Mouse (Mus musculus): ENCODE measurements around the gene Nfe2l1. TPM values are rescaled to one million over a fixed set of nuclear protein-coding genes. Genes with fewer than 3 reads are reported as not detected.
"Not testable (repeated sequence)": the region's sequence is repeated elsewhere in the genome, so short reads cannot be mapped to it uniquely, and the experiment has no call there.

Gene Nfe2l1
- polyA plus RNA-seq, 1 experiment from 2014 or later, result 85.8 TPM

DNA sequence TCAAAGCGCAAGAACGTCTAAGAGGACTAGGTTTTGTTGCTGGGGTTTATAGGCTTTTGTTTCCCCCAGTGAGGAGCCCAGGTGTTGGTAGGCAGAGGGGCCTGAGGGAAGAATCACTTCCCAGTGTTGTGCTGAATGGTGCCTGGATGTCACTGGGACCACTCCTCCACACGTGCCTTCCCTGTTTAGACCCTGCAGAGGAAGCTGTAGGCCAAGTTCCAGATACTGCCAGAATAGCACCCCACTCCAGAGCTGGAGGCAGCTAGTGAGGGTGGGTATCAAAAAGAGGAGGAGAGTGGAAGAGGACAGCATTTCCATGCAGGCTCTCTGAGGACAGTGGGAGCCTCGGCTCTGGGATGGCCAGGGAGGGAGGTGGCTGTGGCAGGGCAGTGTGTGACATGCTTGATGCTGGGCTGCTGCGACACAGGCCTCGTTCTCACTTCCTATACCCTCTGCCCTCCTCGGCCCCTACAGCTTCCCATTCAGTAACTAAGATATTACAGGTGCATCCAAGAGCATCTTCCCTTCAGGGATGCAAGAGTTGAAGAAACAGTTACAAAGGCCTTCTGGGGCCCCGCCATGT lies 11.5 kb downstream of the Nfe2l1 start:
- H3K27ac ChIP-seq (ENCODE audit: poor library complexity, severe bottlenecking), result no peak overlapping the region
- H3K9me3 ChIP-seq (replicated peaks), result no peaks in the 10 kb centered on the region
- no peaks in the 10 kb centered on the region for H3K27me3 ChIP-seq (replicated peaks)
- H3K4me2 ChIP-seq, result no peak overlapping the region
- WGBS, result 77% methylated on average over 8 of the region's 8 CpGs
- ATAC-seq (ENCODE audit: insufficient number of reproducible peaks, low FRiP score), result no peak
- H3K9ac ChIP-seq, result no peak overlapping the region
- peaks cover 11% of the 10 kb centered on the region for H3K4me1 ChIP-seq (replicated peaks)
- H3K4me3 ChIP-seq, result no peak overlapping the region
- H3K36me3 ChIP-seq, result peaks cover 90% of the 10 kb centered on the region

DNA sequence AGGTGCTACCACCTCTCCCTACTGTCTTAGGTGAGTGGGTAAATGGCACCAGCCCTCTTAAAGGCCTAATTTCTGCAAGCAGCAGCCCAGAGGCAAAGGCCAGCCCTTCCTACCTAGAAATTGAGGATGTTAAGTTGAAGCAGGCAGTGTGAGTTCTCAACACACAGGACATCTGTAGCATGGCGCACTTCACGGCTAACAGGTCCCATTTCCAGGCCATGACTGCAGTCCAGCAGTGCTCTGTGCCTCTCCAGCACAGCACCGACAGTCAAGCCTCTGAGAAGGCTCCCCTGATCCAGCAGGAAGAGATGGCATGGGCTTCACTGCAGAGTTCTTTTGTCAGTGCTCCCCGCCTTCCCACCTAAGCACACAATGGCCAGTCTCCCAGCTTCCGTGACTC lies 12.8 kb downstream of the Nfe2l1 start:
- no peaks in the 10 kb centered on the region for H3K9me3 ChIP-seq (replicated peaks)
- H3K27me3 ChIP-seq (replicated peaks), result no peaks in the 10 kb centered on the region
- H3K4me2 ChIP-seq, result no peak overlapping the region
- H3K4me3 ChIP-seq, result no peak overlapping the region
- H3K9ac ChIP-seq, result no peak overlapping the region
- 97% methylated on average over 5 of the region's 5 CpGs for WGBS
- no peak overlapping the region for H3K27ac ChIP-seq (ENCODE audit: poor library complexity, severe bottlenecking)
- ATAC-seq (ENCODE audit: insufficient number of reproducible peaks, low FRiP score), result no peak
- H3K4me1 ChIP-seq (replicated peaks), result no peaks in the 10 kb centered on the region; the same call in 1 of the 2 replicates
- peaks cover 91% of the 10 kb centered on the region for H3K36me3 ChIP-seq

DNA sequence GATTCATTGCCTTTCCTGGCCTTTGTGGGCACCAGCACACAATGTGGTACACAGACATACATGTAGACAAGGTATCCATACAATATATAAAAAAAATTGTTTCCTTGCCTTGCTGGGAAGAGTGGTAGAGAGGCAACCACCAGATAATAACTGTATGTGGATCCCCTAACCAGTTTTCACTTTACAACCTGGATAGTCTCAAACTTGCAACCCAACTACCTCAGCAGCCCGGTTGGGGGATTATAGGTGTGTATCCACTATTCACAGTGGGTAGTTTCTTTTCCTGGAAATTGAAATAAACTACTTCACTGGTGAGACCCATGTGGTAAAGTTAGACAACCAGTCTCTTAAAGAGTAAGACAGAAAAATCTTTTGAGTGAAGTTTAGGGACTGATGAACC lies 13.3 kb downstream of the Nfe2l1 start:
- peaks cover 91% of the 10 kb centered on the region for H3K36me3 ChIP-seq
- no peaks in the 10 kb centered on the region for H3K4me1 ChIP-seq (replicated peaks)
- no peak overlapping the region for H3K27ac ChIP-seq (ENCODE audit: poor library complexity, severe bottlenecking)
- no peak overlapping the region for H3K9ac ChIP-seq
- WGBS, result 95% methylated on average over 1 of the region's 1 CpGs
- H3K27me3 ChIP-seq (replicated peaks), result no peaks in the 10 kb centered on the region
- H3K4me3 ChIP-seq, result no peak overlapping the region
- no peaks in the 10 kb centered on the region for H3K9me3 ChIP-seq (replicated peaks)
- no peak for ATAC-seq (ENCODE audit: insufficient number of reproducible peaks, low FRiP score)
- H3K4me2 ChIP-seq, result no peak overlapping the region

DNA sequence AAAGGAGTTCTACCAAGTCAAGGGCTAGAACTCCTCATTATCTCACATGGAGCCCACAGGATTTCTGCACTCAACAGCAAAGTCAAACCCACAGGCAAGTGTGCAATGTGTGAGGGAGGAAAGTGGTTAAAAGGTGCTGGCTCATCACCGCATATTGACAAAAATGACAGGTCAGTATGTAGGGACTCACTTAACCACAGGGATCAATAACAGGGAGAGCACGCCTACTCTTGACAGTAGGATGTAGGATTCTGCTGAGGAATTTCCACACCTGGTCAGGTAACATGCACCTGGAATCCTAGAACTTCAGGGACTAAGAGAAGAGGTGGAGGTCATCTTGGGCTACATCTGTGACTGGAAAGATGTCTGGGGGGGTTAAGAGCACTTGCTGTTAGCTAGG lies 13.9 kb downstream of the Nfe2l1 start:
- Histone ChIP-seq H3K27ac (ENCODE audit: poor library complexity, severe bottlenecking) (no peak overlapping the region), H3K27me3 (replicated peaks) (no peaks in the 10 kb centered on the region), H3K9me3 (replicated peaks) (no peaks in the 10 kb centered on the region), H3K9ac (no peak overlapping the region), H3K4me2 (no peak overlapping the region), H3K36me3 (peaks cover 91% of the 10 kb centered on the region), H3K4me3 (no peak overlapping the region), H3K4me1 (replicated peaks) (no peaks in the 10 kb centered on the region)
- 96% methylated on average over 2 of the region's 2 CpGs for WGBS
- ATAC-seq (ENCODE audit: insufficient number of reproducible peaks, low FRiP score), result no peak

DNA sequence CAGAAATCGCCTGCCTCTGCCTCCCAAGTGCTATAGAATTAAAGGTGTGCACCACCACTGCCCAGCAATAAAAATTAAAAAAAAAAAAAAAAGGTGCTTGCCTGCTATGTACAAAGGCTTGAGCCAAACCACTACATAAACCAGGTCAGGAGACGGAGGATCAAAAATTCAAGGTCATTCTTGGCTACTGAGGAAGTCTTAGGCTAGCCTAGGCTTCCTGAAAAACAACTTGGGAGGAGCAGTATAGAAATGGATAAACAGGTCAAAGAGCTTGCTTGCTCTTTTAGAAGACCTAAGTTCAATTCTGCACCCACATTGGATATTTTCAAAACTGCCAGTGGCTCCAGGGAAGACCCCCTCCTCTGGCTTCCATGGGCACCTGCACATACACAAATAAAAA lies 15.3 kb downstream of the Nfe2l1 start:
- Histone ChIP-seq H3K9ac (no peak overlapping the region), H3K36me3 (peaks cover 91% of the 10 kb centered on the region), H3K4me2 (no peak overlapping the region), H3K9me3 (replicated peaks) (no peaks in the 10 kb centered on the region), H3K4me1 (replicated peaks) (no peaks in the 10 kb centered on the region), H3K27ac (ENCODE audit: poor library complexity, severe bottlenecking) (no peak overlapping the region), H3K4me3 (no peak overlapping the region), H3K27me3 (replicated peaks) (no peaks in the 10 kb centered on the region)
- ATAC-seq (ENCODE audit: insufficient number of reproducible peaks, low FRiP score), result no peak
- 86% methylated on average over 2 of the region's 2 CpGs for WGBS

DNA sequence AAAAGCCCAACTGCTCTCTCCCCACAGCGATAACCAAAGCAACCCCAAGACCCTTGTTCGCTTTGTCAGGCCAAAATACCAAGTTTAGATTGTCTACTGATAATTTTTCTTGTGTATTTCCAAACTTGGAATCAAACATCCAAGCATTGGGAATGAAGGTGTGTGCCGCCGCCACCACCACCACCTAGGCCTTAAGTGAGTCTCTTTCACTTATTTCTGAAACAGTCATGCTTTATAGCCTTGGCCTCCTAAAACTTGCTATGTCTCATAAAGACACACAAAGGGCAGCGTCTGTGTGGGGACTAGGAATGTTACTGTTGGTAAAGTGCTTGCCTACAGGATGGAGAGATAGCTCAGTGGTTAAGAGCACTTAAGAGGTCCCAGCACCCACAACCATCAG lies 15.8 kb downstream of the Nfe2l1 start:
- Histone ChIP-seq H3K4me1 (replicated peaks) (no peaks in the 10 kb centered on the region), H3K4me2 (no peak overlapping the region), H3K27me3 (replicated peaks) (no peaks in the 10 kb centered on the region), H3K9me3 (replicated peaks) (no peaks in the 10 kb centered on the region), H3K4me3 (no peak overlapping the region), H3K9ac (no peak overlapping the region), H3K36me3 (peaks cover 91% of the 10 kb centered on the region), H3K27ac (ENCODE audit: poor library complexity, severe bottlenecking) (no peak overlapping the region)
- WGBS, result 82% methylated on average over 5 of the region's 5 CpGs
- ATAC-seq (ENCODE audit: insufficient number of reproducible peaks, low FRiP score), result no peak

DNA sequence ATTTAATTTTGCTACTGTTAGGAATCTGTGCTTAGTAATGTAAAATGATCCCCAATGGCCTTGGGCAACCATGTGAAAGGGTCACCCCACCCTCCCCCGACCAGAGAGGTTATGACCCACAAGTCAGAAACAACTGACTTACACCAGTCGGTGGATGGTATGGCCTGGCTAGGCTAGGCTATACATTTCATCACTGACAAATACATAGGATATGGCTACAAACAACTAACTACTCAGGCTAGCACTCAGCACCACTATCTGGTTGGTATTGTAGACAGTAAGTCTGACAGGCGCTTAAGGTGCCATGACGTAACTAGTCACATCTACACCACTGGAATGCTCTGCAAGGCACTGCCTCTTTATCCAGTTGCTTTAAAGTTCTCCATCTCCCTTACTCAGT lies 16.3 kb downstream of the Nfe2l1 start:
- WGBS, result 83% methylated on average over 4 of the region's 4 CpGs
- Histone ChIP-seq H3K4me3 (no peak overlapping the region), H3K4me2 (no peak overlapping the region), H3K27ac (ENCODE audit: poor library complexity, severe bottlenecking) (0 out of 2 replicates have a peak overlapping the region, but pooled peaks have one; percentile 12), H3K9me3 (replicated peaks) (no peaks in the 10 kb centered on the region), H3K4me1 (replicated peaks) (no peaks in the 10 kb centered on the region), H3K27me3 (replicated peaks) (no peaks in the 10 kb centered on the region), H3K36me3 (peaks cover 91% of the 10 kb centered on the region), H3K9ac (no peak overlapping the region)
- ATAC-seq (ENCODE audit: insufficient number of reproducible peaks, low FRiP score), result no peak

DNA sequence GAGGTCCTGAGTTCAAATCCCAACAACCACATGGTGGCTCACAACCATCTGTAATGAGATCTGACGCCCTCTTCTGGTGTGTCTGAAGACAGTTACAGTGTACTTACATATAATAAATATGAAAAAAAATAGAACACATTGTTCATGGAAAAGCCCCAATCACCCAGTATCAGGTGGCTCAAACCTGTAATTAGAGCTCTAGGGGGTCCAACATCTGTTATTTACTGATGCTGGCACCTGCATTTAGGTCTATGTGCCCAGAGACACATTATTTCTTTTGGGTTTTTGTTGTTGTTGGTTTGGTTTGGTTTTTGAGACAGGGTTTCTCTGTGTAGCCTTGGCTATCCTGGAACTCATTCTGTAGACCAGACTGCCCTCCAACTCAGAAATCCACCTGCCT lies 18.6 kb downstream of the Nfe2l1 start:
- not testable (repeated sequence) for ATAC-seq (ENCODE audit: insufficient number of reproducible peaks, low FRiP score); H3K4me1 ChIP-seq (replicated peaks); H3K9me3 ChIP-seq (replicated peaks); H3K4me3 ChIP-seq; H3K27me3 ChIP-seq (replicated peaks); H3K27ac ChIP-seq (ENCODE audit: poor library complexity, severe bottlenecking); H3K4me2 ChIP-seq; H3K9ac ChIP-seq
- WGBS, result 87% methylated on average over 1 of the region's 1 CpGs
- H3K36me3 ChIP-seq, result peaks cover 81% of the 10 kb centered on the region

DNA sequence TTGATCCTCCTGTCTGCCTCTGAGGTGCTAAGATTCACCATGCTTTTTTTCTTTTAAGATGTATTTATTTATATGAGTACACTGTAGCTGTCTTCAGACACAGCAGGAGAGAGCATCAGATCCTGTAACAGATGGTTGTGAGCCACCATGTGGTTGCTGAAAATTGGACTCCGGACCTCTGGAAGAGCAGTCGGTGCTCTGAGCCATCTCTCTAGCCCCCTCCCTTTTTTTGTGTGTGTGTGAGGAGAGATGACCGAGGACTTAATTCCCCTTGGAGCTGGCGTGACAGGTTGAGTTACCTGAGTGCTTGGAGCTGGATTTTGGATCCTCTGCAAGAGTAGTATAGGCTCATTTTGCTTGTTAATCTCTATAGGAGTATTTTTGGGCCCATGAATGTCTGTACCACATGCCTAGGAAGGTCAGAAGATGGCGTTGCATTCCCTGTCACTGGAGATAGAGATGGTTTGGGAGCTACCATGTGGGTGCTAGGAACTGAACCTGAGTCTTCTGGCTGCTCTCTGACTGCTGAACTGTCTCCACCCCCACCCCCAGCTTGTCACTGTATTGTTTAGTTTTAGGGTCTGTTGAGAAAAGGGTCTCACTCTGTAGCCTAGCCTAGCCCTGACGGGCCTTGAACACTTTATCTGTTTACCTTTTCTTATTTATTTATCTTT lies 20.1 kb downstream of the Nfe2l1 start:
- Histone ChIP-seq H3K27me3 (replicated peaks) (no peaks in the 10 kb centered on the region), H3K27ac (ENCODE audit: poor library complexity, severe bottlenecking) (no peak overlapping the region), H3K36me3 (peaks cover 84% of the 10 kb centered on the region), H3K4me3 (no peak overlapping the region), H3K9ac (no peak overlapping the region), H3K9me3 (replicated peaks) (no peaks in the 10 kb centered on the region), H3K4me2 (no peak overlapping the region), H3K4me1 (replicated peaks) (no peaks in the 10 kb centered on the region)
- ATAC-seq (ENCODE audit: insufficient number of reproducible peaks, low FRiP score), result no peak
- WGBS, result 90% methylated on average over 6 of the region's 6 CpGs

DNA sequence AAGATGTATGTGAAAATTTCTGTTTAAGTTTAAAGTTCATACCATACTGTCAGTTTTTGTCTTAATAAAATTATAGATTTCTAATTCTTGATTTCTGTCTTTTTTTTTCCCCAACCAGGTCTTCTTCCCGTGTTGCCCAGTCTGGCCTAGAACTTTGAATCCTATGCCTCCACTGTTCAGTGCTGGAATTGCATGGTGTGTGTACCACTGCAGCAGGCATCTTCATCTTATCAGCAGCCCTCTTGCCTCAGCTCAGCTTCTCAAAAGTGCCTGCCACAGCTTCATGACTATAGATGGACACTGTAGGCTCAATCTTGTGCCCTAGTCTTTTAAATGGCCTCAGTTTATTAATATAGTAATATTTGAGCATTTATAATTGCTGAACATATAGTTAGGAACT lies 21.7 kb downstream of the Nfe2l1 start:
- no peak for ATAC-seq (ENCODE audit: insufficient number of reproducible peaks, low FRiP score)
- H3K36me3 ChIP-seq, result peaks cover 90% of the 10 kb centered on the region

DNA sequence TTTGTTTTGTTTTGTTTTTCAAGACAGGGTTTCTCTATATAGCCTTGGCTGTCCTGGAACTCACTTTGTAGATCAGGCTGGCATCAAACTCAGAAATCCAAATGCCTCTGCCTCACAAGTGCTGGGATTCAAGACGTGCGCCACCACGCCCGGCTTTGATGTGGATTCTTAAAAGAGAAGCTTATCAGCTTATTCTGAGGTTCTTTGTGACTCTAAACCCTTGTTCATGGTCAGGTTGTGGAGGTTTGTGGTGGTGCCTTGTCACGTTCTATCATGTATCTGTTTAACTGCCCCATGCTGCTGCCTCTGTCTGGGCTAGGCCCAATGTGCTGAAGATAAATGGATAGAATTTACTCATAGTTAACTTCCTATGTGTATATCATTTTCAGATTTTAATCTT lies 24.2 kb downstream of the Nfe2l1 start:
- no peaks in the 10 kb centered on the region for H3K9me3 ChIP-seq (replicated peaks)
- ATAC-seq (ENCODE audit: insufficient number of reproducible peaks, low FRiP score), result no peak
- H3K4me1 ChIP-seq (replicated peaks), result no peaks in the 10 kb centered on the region
- H3K27me3 ChIP-seq (replicated peaks), result no peaks in the 10 kb centered on the region
- no peak overlapping the region for H3K9ac ChIP-seq
- no peak overlapping the region for H3K27ac ChIP-seq (ENCODE audit: poor library complexity, severe bottlenecking)
- H3K4me3 ChIP-seq, result no peak overlapping the region
- WGBS, result 92% methylated on average over 5 of the region's 5 CpGs
- H3K4me2 ChIP-seq, result no peak overlapping the region
- peaks cover 86% of the 10 kb centered on the region for H3K36me3 ChIP-seq

More for the DNA sequence above, 21.7 kb downstream of the Nfe2l1 start:
- H3K4me2 ChIP-seq, result no peak overlapping the region
- H3K4me3 ChIP-seq, result no peak overlapping the region
- H3K9ac ChIP-seq, result no peak overlapping the region
- H3K9me3 ChIP-seq (replicated peaks), result no peaks in the 10 kb centered on the region
- H3K27ac ChIP-seq (ENCODE audit: poor library complexity, severe bottlenecking), result no peak overlapping the region
- no peaks in the 10 kb centered on the region for H3K27me3 ChIP-seq (replicated peaks)
- 37% methylated on average over 1 of the region's 1 CpGs for WGBS
- H3K4me1 ChIP-seq (replicated peaks), result no peaks in the 10 kb centered on the region

DNA sequence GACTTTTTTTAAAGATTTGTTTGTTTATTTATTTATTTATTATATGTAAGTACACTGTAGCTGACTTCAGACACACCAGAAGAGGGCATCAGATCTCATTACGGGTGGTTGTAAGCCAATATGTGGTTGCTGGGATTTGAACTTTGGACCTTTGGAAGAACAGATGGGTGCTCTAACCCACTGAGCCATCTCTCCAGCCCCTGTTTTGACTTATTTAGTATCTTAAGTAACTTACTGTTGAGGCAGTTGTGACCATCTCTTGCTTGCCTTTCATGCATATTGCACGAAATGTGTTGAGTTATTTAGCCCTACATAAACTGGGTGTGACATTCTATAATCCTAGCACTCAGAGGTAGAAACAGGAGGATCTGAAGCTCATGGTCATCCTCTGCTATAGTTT lies 30.3 kb downstream of the Nfe2l1 start:
- H3K4me3 ChIP-seq, result no peak overlapping the region
- ATAC-seq (ENCODE audit: insufficient number of reproducible peaks, low FRiP score), result no peak
- H3K27me3 ChIP-seq (replicated peaks), result no peaks in the 10 kb centered on the region
- H3K9ac ChIP-seq, result no peak overlapping the region
- no peak overlapping the region for H3K4me2 ChIP-seq
- H3K27ac ChIP-seq (ENCODE audit: poor library complexity, severe bottlenecking), result no peak overlapping the region
- 86% methylated on average over 2 of the region's 2 CpGs for WGBS
- H3K36me3 ChIP-seq, result peaks cover 74% of the 10 kb centered on the region
- H3K4me1 ChIP-seq (replicated peaks), result no peaks in the 10 kb centered on the region
- no peaks in the 10 kb centered on the region for H3K9me3 ChIP-seq (replicated peaks)

All from heart, embryonic 12.5 days (tissue).